Comparison of ENCODE assay signal across 8 mouse cellular contexts in genomic region chr9:114815315-114815714, GRCm38 (mm10). TPM values are rescaled to one million over a fixed set of nuclear protein-coding genes. Genes with fewer than 3 reads are reported as not detected.
A peak's percentile ranks its signal among the peaks of the same experiment; 100 is the strongest.
DNase-seq lines count a peak whose midpoint lies in the region; ATAC-seq and TF ChIP-seq lines count a peak whose summit lies in the region.

No protein-coding gene starts in this region.

- H3K4me1 ChIP-seq in hindbrain, postnatal 0 days (ENCODE audit: insufficient read depth, low read length): no peaks in the 10 kb centered on the region
- no peaks in the 10 kb centered on the region for H3K4me1 ChIP-seq in hindbrain, embryonic 12.5 days
- H3K4me1 ChIP-seq in ES-Bruce4 (ENCODE audit: control insufficient read depth, insufficient read depth, low read length): no peaks in the 10 kb centered on the region

- no peak overlapping the region for H3K4me2 ChIP-seq in hindbrain, postnatal 0 days (ENCODE audit: low read depth, low read length)
- H3K4me2 ChIP-seq in hindbrain, embryonic 12.5 days (replicated peaks): no peak overlapping the region

- DNase-seq in hindbrain, postnatal 0 days (ENCODE audit: low spot score): no peak
- DNase-seq in brain, embryonic 14.5 days (ENCODE audit: low read depth): no peak
- peak; percentile 30 for DNase-seq in hindlimb bud, embryonic 11.5 days (ENCODE audit: extremely low spot score, low read depth, low spot score)
- peak; percentile 63 for DNase-seq in lung, postnatal 10 days
- peak; percentile 59 for DNase-seq in thymus, postnatal 0 days (ENCODE audit: low spot score)
- no peak for DNase-seq in right cerebral cortex, postnatal 36 days (ENCODE audit: low spot score in 2 of 2)

- TF ChIP-seq CTCF in hindbrain, postnatal 0 days (IDR thresholded peaks at IDR 0.05; ENCODE audit: low read depth): peak; percentile 71
- peak; percentile 23 for TF ChIP-seq CTCF in ES-Bruce4 (IDR thresholded peaks at IDR 0.05; ENCODE audit: low read depth, low read length)
- peak; percentile 67; the same call in 1 of the 2 replicates for TF ChIP-seq CTCF in brain, embryonic 14.5 days (IDR thresholded peaks at IDR 0.05; ENCODE audit: borderline replicate concordance, extremely low read depth, insufficient read depth, insufficient read length)

- H3K27me3 ChIP-seq in hindbrain, postnatal 0 days (ENCODE audit: insufficient read depth, low read length): no peaks in the 10 kb centered on the region
- H3K27me3 ChIP-seq in hindbrain, embryonic 12.5 days: no peaks in the 10 kb centered on the region
- H3K27me3 ChIP-seq in ES-Bruce4 (ENCODE audit: control insufficient read depth, insufficient read depth, low read length, poor library complexity, severe bottlenecking): no peaks in the 10 kb centered on the region

- no peak overlapping the region for H3K4me3 ChIP-seq in hindbrain, postnatal 0 days (ENCODE audit: low read length)
- no peak overlapping the region for H3K4me3 ChIP-seq in hindbrain, embryonic 12.5 days
- H3K4me3 ChIP-seq in ES-Bruce4 (ENCODE audit: low read depth, low read length): no peak overlapping the region

- no peak for ATAC-seq in hindbrain, postnatal 0 days
- no peak for ATAC-seq in hindbrain, embryonic 12.5 days (ENCODE audit: low FRiP score)

- TF ChIP-seq POLR2A in ES-Bruce4 (IDR thresholded peaks at IDR 0.05; ENCODE audit: insufficient read depth, low read length): no peak
- TF ChIP-seq POLR2A in brain, embryonic 14.5 days (IDR thresholded peaks at IDR 0.05; ENCODE audit: borderline replicate concordance, extremely low read depth, insufficient read depth, insufficient read length, poor library complexity, severe bottlenecking): no peak

- WGBS in hindbrain, postnatal 0 days: 78% methylated on average over 4 of the region's 4 CpGs
- WGBS in hindbrain, embryonic 12.5 days: 74% methylated on average over 4 of the region's 4 CpGs

- 0 out of 2 replicates have a peak, but pooled peaks cover 3% of the 10 kb centered on the region for H3K9me3 ChIP-seq in hindbrain, postnatal 0 days (ENCODE audit: low read length)
- H3K9me3 ChIP-seq in hindbrain, embryonic 12.5 days (replicated peaks): no peaks in the 10 kb centered on the region
- no peaks in the 10 kb centered on the region for H3K9me3 ChIP-seq in ES-Bruce4 (replicated peaks; ENCODE audit: control insufficient read depth, insufficient read depth, low read length, poor library complexity, severe bottlenecking)

- no peak for TF ChIP-seq EP300 in ES-Bruce4 (IDR thresholded peaks at IDR 0.05; ENCODE audit: insufficient read depth, low read depth, low read length)

- no peaks in the 10 kb centered on the region for H3K36me3 ChIP-seq in hindbrain, postnatal 0 days (ENCODE audit: insufficient read depth, low read length)
- H3K36me3 ChIP-seq in hindbrain, embryonic 12.5 days: no peaks in the 10 kb centered on the region
- H3K36me3 ChIP-seq in ES-Bruce4 (ENCODE audit: control insufficient read depth, insufficient read depth, low read length, poor library complexity, severe bottlenecking): no peaks in the 10 kb centered on the region

- no peak overlapping the region for H3K9ac ChIP-seq in hindbrain, postnatal 0 days (replicated peaks; ENCODE audit: low read length)
- no peak overlapping the region for H3K9ac ChIP-seq in hindbrain, embryonic 12.5 days
- no peak overlapping the region for H3K9ac ChIP-seq in ES-Bruce4 (ENCODE audit: low read depth, poor library complexity, severe bottlenecking)

- H3K27ac ChIP-seq in hindbrain, postnatal 0 days: no peak overlapping the region
- H3K27ac ChIP-seq in hindbrain, embryonic 12.5 days: no peak overlapping the region
- H3K27ac ChIP-seq in ES-Bruce4 (ENCODE audit: insufficient read depth, low read length): no peak overlapping the region

RNA-seq across cellular contexts. Expression of gene Cmtm8, which starts 28.6 kb away (rescaled TPM):
- 5.9 and 7.1 TPM in 2 replicates for total RNA-seq in hindbrain, postnatal 0 days (2014; rRNA removed)
- 6.6 and 7.3 TPM in 2 replicates for polyA plus RNA-seq in hindbrain, postnatal 0 days (2015; fragmentation: Nextera tagmentation; extraction: Ambion mirVana)
- 24.1 and 41.5 TPM in 2 replicates for polyA plus RNA-seq in hindbrain, embryonic 12.5 days (2016; fragmentation: Nextera tagmentation; extraction: Ambion mirVana)
- polyA plus RNA-seq in ES-Bruce4 (2011; ENCODE audit: insufficient read depth, insufficient read length, low read depth, missing spikeins): 7.8 and 8.2 TPM in 2 replicates
- 7.8 and 8.0 TPM in 2 replicates for polyA plus RNA-seq in brain, embryonic 14.5 days (2012; rRNA removed)
- 10.5 and 10.6 TPM in 2 replicates for polyA plus RNA-seq in thymus, postnatal 0 days (2015; fragmentation: Nextera tagmentation; extraction: Ambion mirVana)

RNA-seq across cellular contexts. Expression of gene Cmtm7, which starts 33.7 kb away (rescaled TPM):
- total RNA-seq in hindbrain, postnatal 0 days (2014; rRNA removed): 14.3 and 21.1 TPM in 2 replicates
- polyA plus RNA-seq in hindbrain, postnatal 0 days (2015; fragmentation: Nextera tagmentation; extraction: Ambion mirVana): 10.2 and 11.8 TPM in 2 replicates
- polyA plus RNA-seq in hindbrain, embryonic 12.5 days (2016; fragmentation: Nextera tagmentation; extraction: Ambion mirVana): 43.9 and 50.9 TPM in 2 replicates
- polyA plus RNA-seq in ES-Bruce4 (2011; ENCODE audit: insufficient read depth, insufficient read length, low read depth, missing spikeins): 60.6 and 63.7 TPM in 2 replicates
- 17.5 and 22.9 TPM in 2 replicates for polyA plus RNA-seq in brain, embryonic 14.5 days (2012; rRNA removed)
- 299 and 301 TPM in 2 replicates for polyA plus RNA-seq in thymus, postnatal 0 days (2015; fragmentation: Nextera tagmentation; extraction: Ambion mirVana)

Comparison
In these comparisons a context has a peak if more than half of its experiments do, and no peak if none do; other contexts are left out.
1. DNase-seq: peak in hindlimb bud, embryonic 11.5 days (single experiment), lung, postnatal 10 days (single experiment) and thymus, postnatal 0 days (single experiment); none in hindbrain, postnatal 0 days (single experiment), brain, embryonic 14.5 days (single experiment) and right cerebral cortex, postnatal 36 days (0 of 2).
2. Peak in every context shown above with its lines, with median percentiles within 50 percentile points of each other: CTCF ChIP-seq.